Mouse (Mus musculus) gastrocnemius, postnatal 25 days (tissue): ENCODE data around the gene Gm4131. TPM values are rescaled to one million over a fixed set of nuclear protein-coding genes. Genes with fewer than 3 reads are reported as not detected.
"Not testable (repeated sequence)": the region's sequence is repeated elsewhere in the genome, so short reads cannot be mapped to it uniquely, and the experiment has no call there.

Experiments
- DNase-seq: peaks from one replicate; pipeline ENCODE4 v3.0.0; 2022
- long read RNA-seq, 2 experiments: library from polyadenylated mRNA; stranded (forward); transcript quantifications; one replicate each; pipeline ENCODE4 v2.0.0; 2021
- total RNA-seq, 2 experiments: library from RNA; stranded (reverse); gene quantifications; 1 replicate in 1 of 2; 2 replicates in 1 of 2; pipeline ENCODE4 v1.2.3; 2021

Gene Gm4131
- total RNA-seq = not detected
- long read RNA-seq, experiment 1 = 0 reads
- long read RNA-seq, experiment 2 = 0 reads

GRCm38 (mm10) chr14:62566821-62567220 is at the start of gene Gm4131:
TSS of gene Gm4131 (minus strand) at chr14:62566921.
- DNase-seq = not testable (repeated sequence)

DNA sequence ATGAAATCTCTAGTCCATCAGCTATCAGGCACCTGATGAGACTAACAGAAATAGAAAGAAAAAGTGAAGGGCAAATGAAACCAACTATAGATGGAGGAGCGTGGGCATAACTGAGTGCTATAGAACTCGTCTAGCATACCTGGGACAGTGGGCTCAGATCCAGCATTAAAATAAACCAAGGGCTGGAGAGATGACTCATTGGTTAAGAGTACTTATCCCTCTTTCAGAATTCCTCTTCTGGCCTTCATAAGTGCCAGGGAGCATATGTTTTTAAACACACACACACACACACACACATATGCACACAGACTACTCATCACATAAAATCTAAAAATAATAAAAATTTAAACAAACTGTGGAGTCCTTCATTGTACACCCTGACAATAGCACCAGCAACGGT is 43.2 kb upstream of the Gm4131 start:
- DNase-seq = no peak

GRCm38 (mm10) chr14:62607791-62608196 is 41.1 kb upstream of the Gm4131 start:
- DNase-seq = no peak

DNA sequence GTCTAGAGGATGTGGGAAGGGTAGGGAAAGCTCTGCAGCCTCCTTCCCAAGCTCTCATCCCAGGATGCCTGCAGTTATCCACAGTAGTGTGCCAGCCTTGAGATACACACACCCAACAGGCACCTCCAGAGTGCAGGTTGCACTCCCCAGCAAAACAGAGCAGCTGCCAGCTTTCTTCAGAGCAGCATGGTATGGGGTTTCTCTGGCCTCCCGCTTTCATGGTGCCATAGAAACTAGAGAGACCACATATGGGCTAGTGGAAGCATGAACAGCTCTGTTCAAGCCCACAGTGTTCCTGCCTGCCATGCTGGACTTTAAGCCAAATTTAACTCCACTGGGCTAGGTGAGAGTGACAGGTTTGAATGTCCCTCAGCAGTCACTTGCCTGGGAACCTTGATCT is 36.1 kb upstream of the Gm4131 start:
- no peak for DNase-seq

DNA sequence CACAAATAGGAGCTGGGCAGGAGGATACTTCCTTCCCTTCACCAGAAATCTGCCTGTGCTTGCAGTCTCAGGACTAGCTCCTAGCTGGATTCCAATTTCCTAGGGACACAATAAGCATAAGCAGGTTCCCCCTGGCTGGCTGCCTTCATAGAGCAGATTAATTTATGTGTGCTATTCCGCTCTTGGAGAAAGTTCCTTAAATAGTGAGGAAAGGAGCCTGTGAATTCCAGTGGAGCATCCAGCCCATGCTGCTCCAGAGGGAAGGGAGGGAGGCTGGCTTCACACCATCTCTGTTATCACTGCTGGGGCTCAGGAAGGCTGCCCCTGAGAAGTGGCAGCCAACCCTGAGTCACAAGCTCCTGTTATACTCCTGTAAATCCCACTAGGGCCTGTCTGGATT is 35.5 kb upstream of the Gm4131 start:
- DNase-seq = no peak

GRCm38 (mm10) chr14:62600109-62600522 is 33.4 kb upstream of the Gm4131 start:
- DNase-seq = no peak

- no peak for DNase-seq
Observed at GRCm38 (mm10) chr14:62585338-62585737, 18.6 kb upstream of the Gm4131 start.

DNA sequence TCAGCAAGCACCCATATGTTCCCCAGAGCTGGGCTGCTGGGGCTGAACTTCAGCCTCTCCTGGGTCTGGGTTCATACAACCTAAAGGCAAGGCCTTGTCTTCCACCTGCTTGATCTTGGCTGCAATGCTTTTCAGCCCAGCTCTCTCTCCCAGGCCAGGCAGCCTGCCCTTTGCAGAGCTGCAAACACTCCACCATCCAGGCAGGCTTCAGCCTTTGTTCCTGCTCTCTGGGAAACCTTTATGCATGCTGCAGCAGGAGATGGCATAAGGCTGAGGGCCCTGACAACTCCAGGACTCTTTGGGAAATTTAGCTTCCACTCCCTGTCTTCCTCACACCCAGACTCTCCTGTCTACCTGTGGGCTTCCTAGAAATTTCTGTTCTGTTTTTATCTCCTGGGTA is 17.9 kb upstream of the Gm4131 start:
- no peak for DNase-seq

DNA sequence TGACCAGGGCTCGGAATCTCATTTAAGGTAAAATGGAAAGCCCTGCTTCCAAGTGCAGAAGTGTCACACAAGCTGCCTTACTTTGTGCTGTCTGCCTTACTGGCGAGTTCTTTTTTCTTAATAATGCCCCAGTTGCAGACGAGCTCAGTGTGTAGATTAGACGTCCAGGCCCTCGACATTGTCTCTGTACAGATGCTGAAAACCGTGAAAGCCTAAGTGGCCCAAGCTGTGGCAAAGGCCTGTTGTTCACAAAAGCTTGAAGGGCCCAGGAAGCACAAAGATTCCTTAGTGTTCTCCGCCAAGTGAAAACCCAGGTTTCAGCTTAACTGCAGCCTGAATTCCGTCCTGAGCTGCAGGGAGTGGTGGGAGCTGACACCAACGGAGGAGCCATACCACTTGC is 15.0 kb upstream of the Gm4131 start:
- DNase-seq = no peak

DNA sequence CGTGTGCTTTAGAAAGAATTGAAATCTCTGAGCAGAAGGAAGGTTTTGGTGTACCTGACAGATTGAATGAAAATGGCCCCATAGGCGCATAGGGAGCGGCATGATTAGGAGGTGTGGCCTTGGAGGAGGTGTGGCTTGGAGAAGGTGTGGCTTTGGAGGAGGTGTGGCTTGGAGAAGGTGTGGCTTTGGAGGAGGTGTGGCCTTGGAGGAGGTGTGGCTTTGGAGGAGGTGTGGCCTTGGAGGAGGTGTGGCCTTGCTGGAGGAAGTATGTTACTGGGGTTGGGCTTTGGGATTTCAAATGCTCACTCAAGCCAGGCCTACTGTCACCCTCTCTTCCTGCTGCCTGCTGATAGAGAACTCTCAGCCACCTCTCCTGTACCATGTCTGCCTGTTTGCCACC is 14.2 kb upstream of the Gm4131 start:
- no peak for DNase-seq

DNA sequence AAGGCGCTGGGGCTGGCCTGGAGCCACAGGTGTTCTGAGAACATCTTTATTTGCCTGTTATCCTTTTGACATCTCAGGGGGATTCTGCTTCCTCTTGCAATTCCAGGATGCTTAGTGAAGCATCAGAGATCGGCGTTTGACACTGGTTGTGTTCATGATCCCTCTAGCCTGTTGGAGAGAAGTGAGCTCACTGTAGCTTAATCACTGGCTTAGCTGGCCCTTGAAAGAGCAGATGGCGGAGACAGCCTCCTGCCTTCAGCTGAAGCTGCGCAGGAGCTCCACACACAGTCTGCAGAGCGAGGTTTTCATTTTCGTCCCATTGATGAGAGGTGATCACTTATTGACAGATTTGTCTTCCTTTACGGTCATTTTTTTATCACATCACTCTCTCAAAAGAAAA is 9.1 kb upstream of the Gm4131 start:
- DNase-seq = no peak

DNA sequence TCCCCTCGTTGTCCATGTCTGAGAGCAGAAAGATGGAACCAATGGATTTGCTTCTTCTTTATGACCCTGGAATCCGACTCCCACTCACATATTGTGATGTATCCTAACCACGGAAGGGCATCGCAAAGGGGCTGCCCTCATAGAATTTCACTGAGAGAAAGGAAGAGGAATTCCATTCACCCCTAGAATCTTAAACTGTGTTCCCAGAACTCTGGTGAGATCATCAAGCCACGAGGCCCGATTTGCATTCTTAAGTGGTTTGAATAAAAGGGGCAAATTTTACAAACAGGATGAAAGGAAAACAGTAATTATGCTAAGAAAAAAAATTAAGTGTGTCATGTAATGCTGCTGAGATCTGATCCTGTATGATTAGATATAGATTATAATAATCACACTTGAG is 8.2 kb upstream of the Gm4131 start:
- no peak for DNase-seq

- no peak for DNase-seq
Observed at GRCm38 (mm10) chr14:62573454-62573853, 6.7 kb upstream of the Gm4131 start.

- DNase-seq = peak; percentile 13
Observed at GRCm38 (mm10) chr14:62570299-62570698, 3.6 kb upstream of the Gm4131 start.

GRCm38 (mm10) chr14:62569463-62569862 is 2.7 kb upstream of the Gm4131 start:
- DNase-seq = no peak

DNA sequence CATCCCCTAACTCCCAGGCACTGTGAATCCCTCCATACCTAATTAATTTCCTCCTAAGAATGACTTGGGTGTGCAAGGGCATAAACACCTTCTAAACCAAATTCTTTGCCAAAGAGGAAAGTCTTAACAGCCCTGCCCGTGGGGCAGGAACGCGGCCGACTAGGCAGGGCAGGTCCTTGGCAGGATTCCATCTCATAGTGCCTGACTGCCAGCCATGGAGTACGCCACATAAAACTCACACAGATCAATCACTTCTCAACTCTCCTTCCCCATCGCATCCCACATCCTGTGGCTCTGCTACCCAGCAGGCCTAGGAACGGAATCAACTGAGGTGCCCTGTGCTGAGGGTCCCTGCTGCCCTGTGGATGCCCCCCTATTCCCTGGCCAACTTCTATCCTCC is 3.0 kb downstream of the Gm4131 start:
- DNase-seq = no peak

GRCm38 (mm10) chr14:62561875-62562748 is 4.6 kb downstream of the Gm4131 start:
- DNase-seq = no peak

DNA sequence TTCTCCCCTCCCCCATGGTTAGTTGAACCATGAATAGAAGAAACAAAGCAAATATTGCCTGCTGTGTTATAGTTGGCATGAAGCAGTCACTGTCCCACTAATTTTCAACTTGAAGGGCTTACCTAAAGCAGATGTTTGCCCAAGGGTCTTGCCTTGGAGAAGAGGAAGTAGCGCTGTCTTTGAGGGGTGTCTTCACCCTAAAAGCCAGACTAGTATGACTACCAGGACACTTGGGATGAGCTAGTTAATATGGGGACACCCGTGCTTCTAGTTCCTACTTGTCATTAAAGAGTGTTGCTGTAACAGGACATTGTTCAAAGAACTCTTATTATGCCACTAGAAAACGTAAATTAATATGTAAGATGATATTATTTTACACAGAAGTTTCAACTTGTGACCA is 9.6 kb downstream of the Gm4131 start:
- no peak for DNase-seq

DNA sequence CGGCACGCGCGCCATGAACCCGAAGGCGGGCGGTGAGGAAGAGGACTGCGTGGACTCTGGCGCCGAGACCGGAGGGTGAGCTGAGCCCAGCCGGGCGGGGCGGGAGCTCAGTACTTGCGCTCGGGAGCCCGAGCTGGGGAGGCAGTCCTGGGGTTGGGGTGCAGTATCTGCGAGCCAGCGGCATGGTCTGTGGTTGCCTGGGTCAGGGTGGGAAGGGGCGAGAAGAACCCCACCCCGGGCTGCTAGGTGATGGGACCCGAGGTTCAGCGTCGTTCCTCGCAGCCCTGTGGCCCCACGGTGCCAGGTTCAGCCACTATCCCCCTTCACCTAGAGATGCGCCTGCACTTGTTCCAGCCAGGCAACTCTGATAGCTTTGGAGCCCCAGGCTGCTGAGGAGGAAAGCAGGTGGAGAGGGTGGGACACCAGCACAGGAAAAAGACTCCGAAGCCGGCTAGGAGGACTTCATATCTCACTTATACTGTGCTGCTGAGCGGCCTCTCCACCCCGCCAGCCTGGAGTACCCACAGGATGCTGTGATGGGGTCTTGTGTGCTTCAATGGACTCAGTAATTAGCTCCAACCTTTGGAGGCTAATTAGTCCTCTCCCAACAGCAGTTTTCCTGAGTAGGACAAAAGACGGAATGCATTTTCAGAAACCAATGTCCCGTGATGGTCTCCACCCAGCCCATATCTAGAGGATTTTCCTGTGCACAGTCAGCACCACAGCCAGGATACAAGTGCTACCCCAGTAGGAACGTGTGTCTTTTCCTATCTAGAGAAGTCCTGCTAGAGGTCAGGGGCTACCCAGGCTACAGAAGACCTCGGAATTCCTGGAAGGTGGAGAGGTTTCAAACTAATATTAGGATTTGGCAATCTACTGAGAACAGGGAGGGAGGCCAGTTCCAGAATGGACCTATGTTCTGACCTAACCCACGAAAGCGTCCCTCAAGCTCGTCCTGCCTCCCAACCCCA is 10.6 kb downstream of the Gm4131 start:
- DNase-seq = no peak

DNA sequence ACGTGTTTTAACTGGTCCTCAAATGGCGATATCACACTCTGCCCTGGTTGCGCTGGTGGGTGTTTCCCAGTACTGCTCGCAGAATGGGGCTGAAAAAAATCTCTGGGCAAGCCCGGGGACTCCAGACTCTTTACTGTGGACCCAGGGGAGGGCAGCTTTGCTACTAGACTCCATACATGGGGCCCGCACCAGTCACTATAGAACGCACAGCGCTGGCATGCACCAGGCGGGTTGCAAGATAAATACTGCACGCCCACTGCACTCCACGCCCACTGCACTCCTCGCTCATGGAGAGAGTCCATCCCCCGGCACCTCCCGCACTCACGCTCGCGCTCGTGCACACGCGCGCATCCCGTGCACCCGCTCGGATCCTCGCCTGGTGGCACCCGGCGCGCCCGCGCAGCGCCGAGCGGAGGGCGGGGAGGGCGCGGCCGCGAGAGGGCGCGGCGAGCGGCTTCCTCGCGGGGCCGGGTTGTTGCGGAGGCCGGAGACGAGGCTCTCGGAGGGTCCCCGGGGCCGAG is 11.4 kb downstream of the Gm4131 start, which contains the start of gene Fam124a:
Fam124a (plus strand) TSS at position 429 of the 521 bp plus-strand sequence.
- DNase-seq = peak; percentile 59

DNA sequence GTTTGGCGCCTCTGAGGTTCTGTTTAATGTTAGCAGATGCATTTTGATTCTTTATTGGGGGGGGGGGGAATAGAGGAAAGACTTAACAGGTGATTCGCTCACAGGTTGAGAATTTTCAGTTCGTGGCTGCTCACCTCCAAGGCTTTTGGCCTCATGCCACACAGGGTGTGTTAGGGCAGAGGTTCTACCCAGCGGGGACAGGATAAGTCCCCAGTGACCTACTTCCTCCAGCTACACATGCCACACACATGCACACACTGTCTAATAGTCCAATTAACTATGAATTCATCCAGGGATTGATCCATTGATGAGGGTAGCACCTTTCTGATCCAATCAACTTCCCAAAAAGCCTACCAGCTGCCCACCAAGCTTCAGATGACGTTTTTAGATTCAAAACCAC is 12.9 kb downstream of the Gm4131 start:
- DNase-seq = no peak

DNA sequence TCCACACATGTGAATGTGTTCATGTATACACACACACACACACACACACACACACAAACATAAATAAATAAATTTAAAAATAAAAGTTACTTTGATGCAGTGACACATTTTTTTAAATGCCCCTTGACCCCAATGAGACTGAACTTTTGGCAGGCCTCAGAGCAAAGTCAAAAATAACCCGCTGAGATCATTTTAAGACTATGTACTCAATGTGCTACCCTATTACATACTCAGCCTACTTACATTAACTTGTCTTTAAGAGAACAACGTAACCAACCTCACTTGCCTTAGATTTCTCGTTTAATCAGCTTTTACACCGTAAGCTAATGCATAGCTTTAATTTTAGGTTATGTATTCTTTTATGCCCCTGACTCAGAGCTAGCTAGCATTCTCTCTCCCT is 13.9 kb downstream of the Gm4131 start:
- no peak for DNase-seq

DNA sequence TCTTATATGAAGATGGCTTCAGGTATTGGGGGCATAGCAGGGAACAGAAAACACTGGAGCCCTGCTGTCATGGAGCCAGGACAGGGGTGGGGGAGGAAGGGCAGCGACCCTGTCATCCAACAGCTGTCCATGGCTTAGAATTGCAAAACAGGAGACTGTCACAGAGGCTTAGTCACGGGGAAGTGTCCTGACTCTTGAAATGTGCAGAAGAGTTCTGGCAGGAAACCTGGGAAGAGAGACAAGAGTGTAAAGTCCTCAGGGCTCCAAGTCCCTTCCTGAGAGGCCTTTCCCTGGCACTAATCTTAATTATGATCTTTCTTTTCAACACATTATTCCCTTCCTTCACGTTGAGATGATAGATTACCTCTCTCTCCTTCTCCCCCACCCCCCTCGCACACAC is 16.6 kb downstream of the Gm4131 start:
- DNase-seq = no peak
